Mouse (Mus musculus) kidney, postnatal 0 days (tissue): ENCODE measurements at regions not wholly inside any gene's neighbourhood (a gene's known extent, or its start where the extent isn't known, plus 50 kb on each side); places are given as distances from the start of the nearest gene placed in this dataset.

Experiments used
- ATAC-seq: fragments of 200-750 bp; cut with Nextera tagmentation; replicated peaks from 2 replicates; pipeline ENCODE4 v1.8.0; 2017; ENCODE audit warnings: low read depth, moderate number of reproducible peaks, moderate TSS enrichment, moderate library complexity; ENCODE audit not compliant: low FRiP score
- DNase-seq: peaks from one replicate; pipeline ENCODE4 v3.0.0-alpha.2; 2016; ENCODE audit warnings: low spot score
- H3K27ac ChIP-seq: fragments of 300-500 bp; sonication (generic); 2 replicates; pipeline ENCODE4 v1.5.1; 2014; ENCODE audit warnings: mild to moderate bottlenecking
- H3K27me3 ChIP-seq: fragments of 300-500 bp; sonication (generic); 2 replicates; pipeline ENCODE4 v1.6.1; 2014; ENCODE audit warnings: low read length, mixed read lengths; ENCODE audit not compliant: insufficient read depth
- H3K36me3 ChIP-seq: fragments of 300-500 bp; sonication (generic); 2 replicates; pipeline ENCODE4 v1.6.1; 2014; ENCODE audit warnings: low read length, mixed read lengths; ENCODE audit not compliant: insufficient read depth
- H3K4me1 ChIP-seq: fragments of 300-500 bp; sonication (generic); replicated peaks from 2 replicates; pipeline ENCODE4 v1.6.1; 2014; ENCODE audit warnings: antibody characterized with exemption, low read length, mixed read lengths; ENCODE audit not compliant: insufficient read depth
- H3K4me2 ChIP-seq: fragments of 300-500 bp; sonication (generic); 2 replicates; pipeline ENCODE4 v1.6.1; 2014; ENCODE audit warnings: mild to moderate bottlenecking, low read length, moderate library complexity, mixed read lengths
- H3K4me3 ChIP-seq: fragments of 300-500 bp; sonication (generic); replicated peaks from 2 replicates; pipeline ENCODE4 v1.5.1; 2014; ENCODE audit warnings: low read depth, low read length
- H3K9ac ChIP-seq: fragments of 300-500 bp; sonication (generic); 2 replicates; pipeline ENCODE4 v1.6.1; 2014; ENCODE audit warnings: low read depth, low read length
- H3K9me3 ChIP-seq: fragments of 300-500 bp; sonication (generic); replicated peaks from 2 replicates; pipeline ENCODE4 v1.6.1; 2016; ENCODE audit warnings: low read length, inconsistent platforms, mixed read lengths
- CTCF ChIP-seq: IDR thresholded peaks from 2 replicates; pipeline ENCODE4 v1.5.1; 2016; ENCODE audit warnings: antibody characterized with exemption, low read depth, mild to moderate bottlenecking, moderate library complexity
- WGBS: fragments of 180-500 bp; shearing (Covaris S2); extraction: QIAGEN DNeasy Blood & Tissue Kit; methylation state at CpG from one replicate; pipeline ENCODE4 v1.1.7; 2014; 5-methylcytosine and 5-hydroxymethylcytosine counted together

GRCm38 (mm10) chr13:102157369-102158130, 389.5 kb upstream of the Pik3r1 start:
- no peak overlapping the region for H3K4me2 ChIP-seq
- DNase-seq: no peak
- TF ChIP-seq CTCF: no peak
- no peaks in the 10 kb centered on the region for H3K27me3 ChIP-seq
- no peak overlapping the region for H3K9ac ChIP-seq
- 77% methylated on average over 6 of the region's 6 CpGs for WGBS
- ATAC-seq: no peak
- no peaks in the 10 kb centered on the region for H3K4me1 ChIP-seq
- H3K27ac ChIP-seq: no peak overlapping the region
- no peaks in the 10 kb centered on the region for H3K36me3 ChIP-seq
- H3K9me3 ChIP-seq: no peaks in the 10 kb centered on the region
- H3K4me3 ChIP-seq: no peak overlapping the region

GRCm38 (mm10) chr13:102173382-102174234, 405.6 kb upstream of the Pik3r1 start:
- WGBS: 74% methylated on average over 9 of the region's 9 CpGs
- Histone ChIP-seq H3K36me3 (no peaks in the 10 kb centered on the region), H3K9me3 (no peaks in the 10 kb centered on the region), H3K4me3 (no peak overlapping the region), H3K4me2 (no peak overlapping the region), H3K27me3 (no peaks in the 10 kb centered on the region), H3K4me1 (no peaks in the 10 kb centered on the region), H3K27ac (no peak overlapping the region), H3K9ac (no peak overlapping the region)
- TF ChIP-seq CTCF: no peak
- no peak for ATAC-seq
- DNase-seq: no peak

GRCm38 (mm10) chr13:102174431-102174830, 406.4 kb upstream of the Pik3r1 start:
- no peak for ATAC-seq
- no peaks in the 10 kb centered on the region for H3K9me3 ChIP-seq
- no peak overlapping the region for H3K4me2 ChIP-seq
- H3K9ac ChIP-seq: no peak overlapping the region
- TF ChIP-seq CTCF: no peak
- H3K27me3 ChIP-seq: no peaks in the 10 kb centered on the region
- DNase-seq: no peak
- no peak overlapping the region for H3K27ac ChIP-seq
- no peaks in the 10 kb centered on the region for H3K36me3 ChIP-seq
- 90% methylated on average over 3 of the region's 3 CpGs for WGBS
- no peaks in the 10 kb centered on the region for H3K4me1 ChIP-seq
- no peak overlapping the region for H3K4me3 ChIP-seq

GRCm38 (mm10) chr13:102174896-102175295, 406.9 kb upstream of the Pik3r1 start:
- 86% methylated on average over 2 of the region's 2 CpGs for WGBS
- DNase-seq: no peak
- Histone ChIP-seq H3K36me3 (no peaks in the 10 kb centered on the region), H3K9ac (no peak overlapping the region), H3K4me1 (no peaks in the 10 kb centered on the region), H3K9me3 (no peaks in the 10 kb centered on the region), H3K27ac (no peak overlapping the region), H3K4me3 (no peak overlapping the region), H3K27me3 (no peaks in the 10 kb centered on the region), H3K4me2 (no peak overlapping the region)
- TF ChIP-seq CTCF: no peak
- no peak for ATAC-seq

- Histone ChIP-seq H3K27ac (no peak overlapping the region), H3K4me1 (no peaks in the 10 kb centered on the region), H3K4me2 (no peak overlapping the region), H3K9ac (no peak overlapping the region), H3K4me3 (no peak overlapping the region), H3K36me3 (no peaks in the 10 kb centered on the region), H3K9me3 (no peaks in the 10 kb centered on the region), H3K27me3 (no peaks in the 10 kb centered on the region)
- whole genome bisulfite sequencing: 93% methylated on average over 1 of the region's 1 CpGs
- no peak for TF ChIP-seq CTCF
- DNase-seq (no peak), ATAC-seq (no peak)
Measured at GRCm38 (mm10) chr13:102175406-102175805, 407.4 kb upstream of the Pik3r1 start.

- Histone ChIP-seq H3K27me3 (no peaks in the 10 kb centered on the region), H3K27ac (no peak overlapping the region), H3K9me3 (no peaks in the 10 kb centered on the region), H3K4me2 (no peak overlapping the region), H3K4me3 (no peak overlapping the region), H3K36me3 (no peaks in the 10 kb centered on the region), H3K4me1 (no peaks in the 10 kb centered on the region), H3K9ac (no peak overlapping the region)
- TF ChIP-seq CTCF: no peak
- no peak for DNase-seq
- 66% methylated on average over 2 of the region's 2 CpGs for WGBS
- no peak for ATAC-seq
Measured at GRCm38 (mm10) chr13:102176456-102176855, 408.4 kb upstream of the Pik3r1 start.
